ENCODE assay signal across 22 mouse cellular contexts in genomic region chr4:106575022-106575421, GRCm38 (mm10). TPM values are rescaled to one million over a fixed set of nuclear protein-coding genes. Genes with fewer than 3 reads are reported as not detected.
"Had no signal": no experiment of that assay in that cellular context is flagged by ENCODE, and none has a peak within 500 bp of the region (broad histone marks: within the 10 kb centered on the region; RNA-seq: fewer than 3 reads in every experiment).

No protein-coding gene starts in this region.

- DNase-seq: retina, postnatal 1 day; right cerebral cortex, adult 18-20 months; right cerebral cortex, postnatal 14 days; right cerebral cortex, postnatal 25 days; right cerebral cortex, postnatal 4 days; spleen, adult 18-20 months; thymus, adult 18-20 months; thymus, adult 2 months; thymus, postnatal 14 days; thymus, postnatal 25 days; thymus, postnatal 36 days; thymus, postnatal 4 days had no signal

- H3K4me3 ChIP-seq: neural tube, embryonic 13.5 days; neural tube, embryonic 15.5 days; stomach, embryonic 15.5 days had no signal

- H3K27me3 ChIP-seq: neural tube, embryonic 13.5 days; neural tube, embryonic 15.5 days; stomach, embryonic 15.5 days had no signal

- H3K4me2 ChIP-seq: neural tube, embryonic 13.5 days; neural tube, embryonic 15.5 days; stomach, embryonic 15.5 days had no signal

RNA-seq across cellular contexts. Expression of gene Lexm, which starts 42.0 kb away (rescaled TPM):
- polyA plus RNA-seq: neural tube, embryonic 14.5 days; neural tube, embryonic 15.5 days; small intestine, adult 2 months; spleen, adult 2 months; stomach, embryonic 14.5 days; stomach, embryonic 15.5 days; stomach, embryonic 16.5 days; stomach, postnatal 0 days; thymus, adult 2 months; thymus, postnatal 0 days had no signal
